Mouse (Mus musculus): ENCODE measurements around the gene Sesn3.

- no peak for TF ChIP-seq GATA1 (IDR thresholded peaks at IDR 0.05; ENCODE audit: borderline replicate concordance, low read length)
- no peak for TF ChIP-seq FLI1 (IDR thresholded peaks at IDR 0.05; ENCODE audit: low read length)
These were observed 67.3 kb downstream of the Sesn3 start for GRCm38 (mm10) chr9:14342041-14342668.
